Mouse (Mus musculus) gastrocnemius, adult 18-20 months (tissue): ENCODE measurements at regions not wholly inside any gene's neighbourhood (a gene's known extent, or its start where the extent isn't known, plus 50 kb on each side); places are given as distances from the start of the nearest gene placed in this dataset.
A peak's percentile ranks its signal among the peaks of the same experiment; 100 is the strongest.

Experiments
- DNase-seq: peaks from one replicate; pipeline ENCODE4 v3.0.0; 2021; ENCODE audit warnings: low spot score

- DNase-seq, result no peak
Observed at GRCm38 (mm10) chr1:81745024-81745960, 487.6 kb upstream of the Gm9747 start.

- DNase-seq, result no peak
Observed at GRCm38 (mm10) chr1:81746013-81746412, 486.9 kb upstream of the Gm9747 start.

- DNase-seq, result no peak
Observed at GRCm38 (mm10) chr1:81747025-81747424, 485.9 kb upstream of the Gm9747 start.

- no peak for DNase-seq
Observed at GRCm38 (mm10) chr1:81754067-81754466, 478.8 kb upstream of the Gm9747 start.

- DNase-seq, result no peak
Observed at GRCm38 (mm10) chr1:81755281-81755680, 477.6 kb upstream of the Gm9747 start.

GRCm38 (mm10) chr1:81755694-81756093, 477.2 kb upstream of the Gm9747 start:
- DNase-seq, result no peak

- no peak for DNase-seq
Observed at GRCm38 (mm10) chr1:81759919-81760318, 473.0 kb upstream of the Gm9747 start.

GRCm38 (mm10) chr1:81771704-81772103, 461.2 kb upstream of the Gm9747 start:
- DNase-seq, result no peak

- no peak for DNase-seq
Observed at GRCm38 (mm10) chr1:81780583-81780982, 452.3 kb upstream of the Gm9747 start.

- DNase-seq, result no peak
Observed at GRCm38 (mm10) chr1:81784305-81784704, 448.6 kb upstream of the Gm9747 start.

GRCm38 (mm10) chr1:81794771-81795170, 438.1 kb upstream of the Gm9747 start:
- no peak for DNase-seq

GRCm38 (mm10) chr1:81795399-81795798, 437.5 kb upstream of the Gm9747 start:
- no peak for DNase-seq

GRCm38 (mm10) chr1:81811591-81811990, 421.3 kb upstream of the Gm9747 start:
- no peak for DNase-seq

- DNase-seq, result no peak
Observed at GRCm38 (mm10) chr1:81818884-81819283, 414.0 kb upstream of the Gm9747 start.

GRCm38 (mm10) chr1:81841966-81842365, 390.9 kb upstream of the Gm9747 start:
- no peak for DNase-seq

- DNase-seq, result no peak
Observed at GRCm38 (mm10) chr1:81850462-81851144, 382.3 kb upstream of the Gm9747 start.

GRCm38 (mm10) chr1:81859464-81859863, 373.4 kb upstream of the Gm9747 start:
- DNase-seq, result no peak

GRCm38 (mm10) chr1:81864571-81864970, 368.3 kb upstream of the Gm9747 start:
- peak; percentile 28 for DNase-seq

GRCm38 (mm10) chr1:81886940-81887531, 345.9 kb upstream of the Gm9747 start:
- no peak for DNase-seq

- peak; percentile 81 for DNase-seq
Observed at GRCm38 (mm10) chr1:81897241-81897640, 335.7 kb upstream of the Gm9747 start.

GRCm38 (mm10) chr1:81900843-81901242, 332.1 kb upstream of the Gm9747 start:
- DNase-seq, result no peak

- no peak for DNase-seq
Observed at GRCm38 (mm10) chr1:81904056-81904455, 328.9 kb upstream of the Gm9747 start.
